Mouse (Mus musculus) ES-E14 (cell line): ENCODE measurements around the gene H6pd.

Experiments
- HCFC1 ChIP-seq: IDR thresholded peaks from 2 replicates; pipeline ENCODE4 v1.6.1; 2012; ENCODE audit warnings: low read length, inconsistent platforms, borderline replicate concordance; ENCODE audit not compliant: insufficient read depth
- MAFK ChIP-seq: IDR thresholded peaks from 2 replicates; pipeline ENCODE4 v1.6.1; 2014; ENCODE audit warnings: mild to moderate bottlenecking, low read depth, low read length, inconsistent platforms; ENCODE audit not compliant: insufficient read depth
- ZNF384 ChIP-seq: IDR thresholded peaks from 2 replicates; pipeline ENCODE4 v1.6.1; 2012; ENCODE audit warnings: low read depth, low read length, inconsistent platforms

DNA sequence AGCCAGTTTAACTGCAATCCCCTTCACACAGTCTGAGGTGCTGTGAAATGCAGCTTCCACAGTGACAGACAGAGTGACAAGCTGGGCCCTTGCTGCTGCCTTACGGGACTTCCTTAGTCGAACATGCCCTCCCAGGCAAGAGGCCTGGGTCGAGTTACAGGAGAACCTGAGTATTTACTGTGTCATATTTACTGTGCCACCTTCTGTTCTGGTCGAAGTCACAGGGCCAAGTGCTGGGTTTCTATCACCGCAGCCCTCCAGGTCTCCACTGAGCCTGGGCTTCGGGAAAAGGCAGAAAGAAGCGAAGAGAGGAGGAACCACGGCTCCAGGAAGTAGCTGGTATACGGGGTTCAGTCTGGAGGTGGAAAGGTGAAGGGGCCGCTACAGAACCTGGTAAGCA lies 10.8 kb downstream of the H6pd start:
- TF ChIP-seq HCFC1 = no peak
- no peak for TF ChIP-seq ZNF384
- no peak for TF ChIP-seq MAFK
